Mouse (Mus musculus): Measurements from ENCODE around the gene Bpifb9b.
"Not testable (repeated sequence)": the region's sequence is repeated elsewhere in the genome, so short reads cannot be mapped to it uniquely, and the experiment has no call there.

GRCm38 (mm10) chr2:154306927-154307326, at the start of gene Bpifb9b:
- not testable (repeated sequence) for TF ChIP-seq CTCF (IDR thresholded peaks at IDR 0.05; ENCODE audit: control insufficient read depth, insufficient read depth, low read length); POLR2A (IDR thresholded peaks at IDR 0.05; ENCODE audit: borderline replicate concordance, control insufficient read depth, low read depth, low read length)

All from bone marrow, adult 2 months (tissue).